Mouse (Mus musculus) ES-E14 (cell line): ENCODE data around the gene Gm9918. TPM values are rescaled to one million over a fixed set of nuclear protein-coding genes. Genes with fewer than 3 reads are reported as not detected.

ENCODE experiments used
- DNase-seq: peaks from one replicate; pipeline ENCODE4 v3.0.0-alpha.2; 2013; ENCODE audit warnings: low read depth, low spot score
- H3K27ac ChIP-seq: 2 replicates; pipeline ENCODE4 v1.5.1; 2012; ENCODE audit warnings: low read depth, mild to moderate bottlenecking, low read length, moderate library complexity, mixed read lengths; ENCODE audit not compliant: poor library complexity, insufficient read depth, severe bottlenecking
- H3K36me3 ChIP-seq: 2 replicates; pipeline ENCODE4 v1.6.1; 2012; ENCODE audit warnings: mild to moderate bottlenecking, low read length, moderate library complexity, mixed read lengths; ENCODE audit not compliant: control insufficient read depth, poor library complexity, insufficient read depth, severe bottlenecking
- H3K4me1 ChIP-seq, 2 experiments: fragments of 150-350 bp in 1 of 2; sonication (generic) in 1 of 2; 2 replicates each; pipeline ENCODE4 v1.6.1; 2012; ENCODE audit warnings: low read length in 2 of 2, mild to moderate bottlenecking in 1 of 2, mixed read lengths in 1 of 2; ENCODE audit not compliant: control insufficient read depth in 2 of 2, insufficient read depth in 2 of 2, poor library complexity in 1 of 2
- H3K4me3 ChIP-seq, 2 experiments: fragments of 150-350 bp in 1 of 2; sonication (generic) in 1 of 2; 2 replicates each; pipeline ENCODE4 v1.5.1; 2012; ENCODE audit warnings: low read length in 2 of 2, low read depth in 1 of 2, mild to moderate bottlenecking in 1 of 2, mixed read lengths in 1 of 2; ENCODE audit not compliant: insufficient read depth in 1 of 2, poor library complexity in 1 of 2, severe bottlenecking in 1 of 2
- H3K9ac ChIP-seq: 2 replicates; pipeline ENCODE4 v1.6.1; 2012; ENCODE audit warnings: low read depth, mild to moderate bottlenecking, low read length, mixed read lengths; ENCODE audit not compliant: poor library complexity, insufficient read depth, severe bottlenecking
- H3K9me3 ChIP-seq: fragments of 150-350 bp; sonication (generic); 2 replicates; pipeline ENCODE4 v1.6.1; 2012; ENCODE audit warnings: low read depth, mild to moderate bottlenecking, low read length; ENCODE audit not compliant: control insufficient read depth, insufficient read depth
- CHD2 ChIP-seq: IDR thresholded peaks from 2 replicates; pipeline ENCODE4 v1.6.1; 2014; ENCODE audit warnings: mild to moderate bottlenecking, low read depth, low read length, inconsistent platforms
- HCFC1 ChIP-seq: IDR thresholded peaks from 2 replicates; pipeline ENCODE4 v1.6.1; 2012; ENCODE audit warnings: low read length, inconsistent platforms, borderline replicate concordance; ENCODE audit not compliant: insufficient read depth
- MAFK ChIP-seq: IDR thresholded peaks from 2 replicates; pipeline ENCODE4 v1.6.1; 2014; ENCODE audit warnings: mild to moderate bottlenecking, low read depth, low read length, inconsistent platforms; ENCODE audit not compliant: insufficient read depth
- ZC3H11A ChIP-seq: IDR thresholded peaks from 2 replicates; pipeline ENCODE4 v1.6.1; 2012; ENCODE audit warnings: low read depth, mild to moderate bottlenecking, inconsistent platforms, low read length, borderline replicate concordance
- ZNF384 ChIP-seq: IDR thresholded peaks from 2 replicates; pipeline ENCODE4 v1.6.1; 2012; ENCODE audit warnings: low read depth, low read length, inconsistent platforms
- in situ Hi-C, 2 experiments: fragments of 600-800 bp; cut with MboI; formaldehyde crosslinking; loops; one replicate each; pipeline ENCODE4 v1.15.1; 2025; ENCODE audit warnings: low sequenced_read_pairs in 2 of 2, inconsistent platforms in 1 of 2; ENCODE audit not compliant: unreplicated experiment in 2 of 2
- total RNA-seq: library from RNA; depleted of rRNA; stranded (reverse); fragments of 300-350 nt; gene quantifications from 2 replicates; pipeline ENCODE4 v1.2.3, GENCODE M21; 2012

The Gm9918 gene
- total RNA-seq, 1 experiment, result 0.45 TPM

DNA sequence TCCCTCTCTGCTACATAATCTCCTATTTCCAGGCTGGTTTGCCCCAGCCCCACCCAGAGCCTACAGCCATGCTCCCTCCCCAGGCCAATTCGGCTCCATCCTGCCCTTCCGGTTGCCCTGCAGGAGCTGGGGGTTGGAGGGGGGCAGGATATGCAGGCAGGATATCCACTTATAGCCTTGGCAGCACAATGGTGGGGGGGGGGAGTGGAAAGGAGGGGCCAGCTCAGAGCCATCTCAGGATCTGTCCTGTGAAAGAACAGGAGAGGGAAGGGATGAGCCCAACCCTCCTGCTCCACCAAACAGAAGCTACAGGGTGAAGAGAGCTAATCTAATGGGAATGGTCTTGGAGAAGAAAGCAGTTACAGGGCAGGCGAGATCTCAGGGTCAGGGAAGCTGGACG, 29.8 kb upstream of the Gm9918 start:
- Histone ChIP-seq H3K36me3 (peaks cover 45% of the 10 kb centered on the region), H3K9ac (peak overlapping the region; percentile 65; the same call in 1 of the 2 replicates), H3K27ac (peak overlapping the region; percentile 98; the same call in 1 of the 2 replicates), H3K4me3 (peak overlapping the region in 1 of 2 experiments; percentile 93; a peak in 2 of 4 replicates), H3K9me3 (no peaks in the 10 kb centered on the region), H3K4me1 (peaks cover 13 to 22% of the 10 kb centered on the region in 2 experiments; a peak in 2 of 4 replicates)
- no peak for DNase-seq
- TF ChIP-seq CHD2 (no peak), ZNF384 (no peak), HCFC1 (no peak), MAFK (no peak), ZC3H11A (no peak)
- in situ Hi-C loops, result no loop called here

DNA sequence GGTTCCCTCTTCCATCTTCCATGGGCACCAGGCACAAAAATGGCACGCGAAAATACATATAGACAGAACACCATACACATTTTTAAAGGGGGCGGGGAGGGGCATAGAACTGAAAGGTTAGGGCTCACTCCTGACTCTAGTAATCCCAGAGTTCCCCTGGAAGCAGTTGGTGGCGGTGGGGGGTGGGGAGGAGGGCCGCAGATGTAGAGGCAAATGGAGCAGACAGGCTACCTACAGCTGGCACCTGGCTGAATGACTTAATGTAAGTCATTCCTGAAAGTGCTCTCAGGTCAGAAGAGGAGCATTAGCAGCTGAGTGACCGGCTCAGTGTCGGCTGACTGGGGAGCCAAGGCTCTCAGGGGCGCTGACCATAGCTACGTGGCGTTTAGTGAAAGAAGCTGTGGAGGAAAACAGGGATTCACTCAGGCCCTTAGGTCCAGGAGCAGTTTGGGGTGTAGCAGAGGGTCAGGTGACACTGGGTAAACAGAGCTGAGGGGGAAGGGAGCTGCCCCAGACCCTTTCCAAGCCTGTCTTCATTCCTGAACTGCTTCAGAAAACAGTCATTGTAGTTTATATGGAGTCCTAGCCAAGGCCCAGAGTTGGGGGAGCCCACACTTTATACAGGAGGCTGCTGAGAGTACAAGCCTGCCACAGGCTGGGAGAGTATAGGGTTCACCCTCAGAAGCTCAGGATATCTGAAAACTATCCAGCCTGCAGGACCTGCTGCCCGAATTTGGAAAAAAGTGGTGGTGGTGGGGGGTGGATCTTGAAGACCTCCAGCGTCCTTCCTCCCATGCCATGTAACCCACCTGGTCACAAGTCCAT, 27.7 kb upstream of the Gm9918 start:
- H3K9me3 ChIP-seq, result no peaks in the 10 kb centered on the region
- peak overlapping the region; percentile 77 for H3K9ac ChIP-seq
- H3K4me3 ChIP-seq, result peak overlapping the region; percentile 14 to 93
- peaks cover 13 to 20% of the 10 kb centered on the region in 2 experiments; a peak in 2 of 4 replicates for H3K4me1 ChIP-seq
- TF ChIP-seq ZNF384 (no peak), CHD2 (no peak), HCFC1 (no peak), ZC3H11A (no peak), MAFK (no peak)
- H3K27ac ChIP-seq, result peak overlapping the region; percentile 98
- in situ Hi-C loops, result no loop called here
- H3K36me3 ChIP-seq, result peaks cover 33% of the 10 kb centered on the region
- DNase-seq, result no peak

DNA sequence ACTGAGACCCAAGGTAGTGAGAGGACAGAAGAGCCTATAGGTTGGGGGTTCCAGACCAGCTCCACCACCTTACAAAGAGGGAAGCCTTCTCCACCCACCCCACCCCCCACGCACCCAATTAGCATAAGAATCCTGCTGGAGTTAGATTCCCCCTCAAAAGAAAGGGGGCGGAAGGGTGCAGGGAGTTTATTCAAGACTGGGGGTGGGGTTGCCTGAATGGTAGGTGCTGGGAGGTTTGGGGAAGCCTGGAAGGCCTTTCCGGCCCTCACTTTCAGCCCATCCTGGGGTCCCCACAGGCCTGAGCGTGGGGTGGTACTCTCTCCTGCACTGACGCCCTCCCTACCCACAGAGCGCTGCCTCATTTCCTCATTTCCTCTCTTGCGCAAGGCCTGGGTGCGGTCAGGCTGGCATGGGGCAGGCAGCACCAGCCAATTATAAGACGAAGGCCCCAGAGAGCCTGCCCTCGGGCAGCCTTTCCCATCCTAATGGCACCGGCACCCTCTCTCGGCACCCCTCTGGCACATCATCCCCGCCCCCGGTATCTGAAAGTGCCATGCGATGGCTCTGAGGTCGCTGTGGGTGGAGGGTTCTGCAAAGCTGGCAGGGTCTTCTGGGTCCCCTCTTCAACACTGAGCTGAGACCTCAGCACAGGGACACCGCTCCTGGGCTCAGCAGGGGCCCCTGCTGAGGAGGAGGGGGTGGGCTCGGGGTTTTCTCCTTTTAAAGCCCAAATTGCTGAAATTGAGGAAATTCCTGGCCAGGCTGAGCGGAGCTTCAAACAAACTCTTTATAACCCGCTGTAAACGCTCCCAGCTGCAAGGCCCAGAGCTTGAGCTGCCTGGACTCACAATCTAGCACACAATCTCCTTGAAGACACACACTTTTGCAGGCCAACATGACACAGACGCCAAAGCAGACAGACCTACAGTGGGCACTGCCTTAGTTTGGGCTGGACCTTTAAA, 26.9 kb upstream of the Gm9918 start:
- no peak for TF ChIP-seq ZC3H11A
- no peak for TF ChIP-seq HCFC1
- peaks cover 13 to 20% of the 10 kb centered on the region in 2 experiments; a peak in 2 of 4 replicates for H3K4me1 ChIP-seq

DNA sequence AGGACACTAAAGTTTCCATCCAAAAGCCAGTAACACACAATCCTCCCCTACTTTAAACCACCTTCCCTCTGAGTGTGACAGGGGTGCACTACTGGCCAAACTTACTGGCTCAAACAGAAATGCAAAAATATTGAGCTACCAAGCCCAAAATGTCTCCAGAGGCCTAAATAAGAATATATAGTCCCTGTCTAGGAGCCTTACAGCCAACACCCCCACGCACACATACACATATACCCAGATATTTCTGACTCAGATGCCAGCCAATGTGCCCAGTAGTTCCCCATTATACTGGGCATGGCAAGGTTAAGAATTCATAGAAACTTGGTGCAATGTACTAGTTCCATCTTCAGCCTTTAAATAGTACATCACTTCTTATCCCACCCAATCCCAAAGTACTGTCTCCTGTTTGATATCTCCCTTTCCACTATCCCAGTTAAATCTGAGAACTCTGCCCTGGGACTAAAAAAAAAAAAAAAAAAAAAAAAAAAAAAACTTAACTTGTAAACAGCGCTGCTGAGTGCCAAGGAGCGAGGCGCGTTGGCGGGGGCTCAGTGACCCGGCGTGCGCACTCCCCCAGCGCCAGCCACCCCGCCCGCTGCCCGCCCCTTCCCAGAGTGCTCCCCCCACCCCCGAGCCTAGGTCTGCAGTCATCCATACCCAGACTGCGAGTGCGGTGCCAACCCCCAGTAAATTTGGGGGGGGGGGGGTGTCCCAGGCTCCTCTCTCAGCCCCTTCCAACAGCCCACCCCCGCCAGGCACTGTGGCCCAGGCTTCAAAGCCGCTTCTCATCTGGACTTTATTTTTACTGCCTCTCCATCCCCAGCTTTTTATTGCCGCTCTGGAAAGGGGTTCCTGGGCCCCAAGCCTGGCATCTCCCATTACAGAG, 25.8 kb upstream of the Gm9918 start:
- in situ Hi-C loops, result no loop called here
- Histone ChIP-seq H3K4me3 (peak overlapping the region; percentile 69 to 93), H3K4me1 (peaks cover 13 to 20% of the 10 kb centered on the region in 2 experiments; a peak in 2 of 4 replicates), H3K9ac (peak overlapping the region; percentile 81; the same call in 1 of the 2 replicates), H3K27ac (peak overlapping the region; percentile 91; the same call in 1 of the 2 replicates), H3K36me3 (peaks cover 16% of the 10 kb centered on the region), H3K9me3 (no peaks in the 10 kb centered on the region)
- DNase-seq, result no peak
- TF ChIP-seq ZC3H11A, result no peak
- TF ChIP-seq CHD2, result no peak
- peak; percentile 83 for TF ChIP-seq ZNF384

More for the DNA sequence above, 26.9 kb upstream of the Gm9918 start:
- Histone ChIP-seq H3K9me3 (no peaks in the 10 kb centered on the region), H3K36me3 (peaks cover 25% of the 10 kb centered on the region), H3K9ac (peak overlapping the region; percentile 77), H3K27ac (peak overlapping the region; percentile 98), H3K4me3 (peak overlapping the region; percentile 69 to 93)
- no peak for DNase-seq
- in situ Hi-C loops, result no loop called here
